Mouse (Mus musculus) brown adipose tissue, adult 24 weeks (tissue): ENCODE measurements around the gene Fer1l4. TPM values are rescaled to one million over a fixed set of nuclear protein-coding genes. Genes with fewer than 3 reads are reported as not detected.

Experiments
- H3K27ac ChIP-seq: fragments of 200-500 bp; replicated peaks from 2 replicates; pipeline ENCODE4 v1.5.1; 2012; ENCODE audit warnings: low read depth, mild to moderate bottlenecking, low read length
- H3K4me1 ChIP-seq: fragments of 200-500 bp; 2 replicates; pipeline ENCODE4 v1.6.1; 2012; ENCODE audit warnings: low read length, mixed read lengths; ENCODE audit not compliant: control insufficient read depth, insufficient read depth, insufficient read length
- H3K4me3 ChIP-seq: fragments of 200-500 bp; 2 replicates; pipeline ENCODE4 v1.5.1; 2012; ENCODE audit warnings: low read depth, mild to moderate bottlenecking, low read length, moderate library complexity; ENCODE audit not compliant: insufficient read depth
- polyA plus RNA-seq: library from polyadenylated mRNA; stranded (reverse); fragments of >200 nt; gene quantifications from 2 replicates; pipeline ENCODE4 v1.2.4, GENCODE M21; 2012; ENCODE audit not compliant: missing spikeins, insufficient read depth, insufficient read length

The Fer1l4 gene
- polyA plus RNA-seq, 1 experiment: not detected

- no peak overlapping the region for H3K4me3 ChIP-seq
- H3K4me1 ChIP-seq: no peaks in the 10 kb centered on the region
- no peak overlapping the region for H3K27ac ChIP-seq
Measured at GRCm38 (mm10) chr2:156047929-156048328, 4.8 kb downstream of the Fer1l4 start.

- no peaks in the 10 kb centered on the region for H3K4me1 ChIP-seq
- H3K27ac ChIP-seq: no peak overlapping the region
- no peak overlapping the region for H3K4me3 ChIP-seq
Measured at GRCm38 (mm10) chr2:156042903-156043302, 9.8 kb downstream of the Fer1l4 start.

GRCm38 (mm10) chr2:156039390-156039789 is 13.4 kb downstream of the Fer1l4 start:
- H3K4me3 ChIP-seq: no peak overlapping the region
- H3K27ac ChIP-seq: no peak overlapping the region
- H3K4me1 ChIP-seq: no peaks in the 10 kb centered on the region

- Histone ChIP-seq H3K4me3 (no peak overlapping the region), H3K4me1 (no peaks in the 10 kb centered on the region)
Measured at GRCm38 (mm10) chr2:156025482-156025881, 27.3 kb downstream of the Fer1l4 start.

GRCm38 (mm10) chr2:156021765-156022164 is 31.0 kb downstream of the Fer1l4 start:
- no peak overlapping the region for H3K4me3 ChIP-seq
- no peaks in the 10 kb centered on the region for H3K4me1 ChIP-seq
- no peak overlapping the region for H3K27ac ChIP-seq

More at GRCm38 (mm10) chr2:156025482-156025881, 27.3 kb downstream of the Fer1l4 start:
- H3K27ac ChIP-seq: no peak overlapping the region

GRCm38 (mm10) chr2:156021219-156021618 is 31.5 kb downstream of the Fer1l4 start:
- Histone ChIP-seq H3K4me3 (no peak overlapping the region), H3K4me1 (no peaks in the 10 kb centered on the region), H3K27ac (no peak overlapping the region)

- H3K4me1 ChIP-seq: no peaks in the 10 kb centered on the region
- no peak overlapping the region for H3K27ac ChIP-seq
- H3K4me3 ChIP-seq: no peak overlapping the region
Measured at GRCm38 (mm10) chr2:156018106-156018505, 34.6 kb downstream of the Fer1l4 start.

GRCm38 (mm10) chr2:156007888-156008532 is 44.7 kb downstream of the Fer1l4 start, which contains the start of the genes 6430550D23Rik and Ergic3:
TSS of gene 6430550D23Rik (minus strand) at chr2:156007977.
TSS of gene Ergic3 (plus strand) at chr2:156008045.
- peak within 1 kb of the TSS; percentile 75 for H3K4me3 ChIP-seq
- H3K4me1 ChIP-seq: no peaks in the 10 kb centered on the region
- 0 out of 2 replicates have a peak within 1 kb of the TSS, but pooled peaks have one; percentile 9 for H3K27ac ChIP-seq

- Histone ChIP-seq H3K4me1 (no peaks in the 10 kb centered on the region), H3K4me3 (no peak overlapping the region), H3K27ac (no peak overlapping the region)
Measured at GRCm38 (mm10) chr2:156005393-156005792, 47.4 kb downstream of the Fer1l4 start.

GRCm38 (mm10) chr2:155991863-155992321 is 60.9 kb downstream of the Fer1l4 start:
- Histone ChIP-seq H3K4me1 (no peaks in the 10 kb centered on the region), H3K4me3 (no peak overlapping the region), H3K27ac (no peak overlapping the region)

- no peak overlapping the region for H3K27ac ChIP-seq
- no peaks in the 10 kb centered on the region for H3K4me1 ChIP-seq
Measured at GRCm38 (mm10) chr2:155991151-155991550, 61.6 kb downstream of the Fer1l4 start.

GRCm38 (mm10) chr2:155989085-155989484 is 63.7 kb downstream of the Fer1l4 start:
- H3K27ac ChIP-seq: no peak overlapping the region
- H3K4me3 ChIP-seq: no peak overlapping the region
- no peaks in the 10 kb centered on the region for H3K4me1 ChIP-seq

More at GRCm38 (mm10) chr2:155991151-155991550, 61.6 kb downstream of the Fer1l4 start:
- H3K4me3 ChIP-seq: no peak overlapping the region

- H3K4me1 ChIP-seq: no peaks in the 10 kb centered on the region
- no peak overlapping the region for H3K27ac ChIP-seq
- H3K4me3 ChIP-seq: no peak overlapping the region
Measured at GRCm38 (mm10) chr2:155987131-155987530, 65.6 kb downstream of the Fer1l4 start.

GRCm38 (mm10) chr2:155985776-155986175 is 67.0 kb downstream of the Fer1l4 start:
- H3K4me3 ChIP-seq: no peak overlapping the region
- no peaks in the 10 kb centered on the region for H3K4me1 ChIP-seq
- no peak overlapping the region for H3K27ac ChIP-seq

- Histone ChIP-seq H3K4me3 (peak overlapping the region; percentile 42), H3K27ac (peak overlapping the region; percentile 52; the same call in 1 of the 2 replicates), H3K4me1 (no peaks in the 10 kb centered on the region)
Measured at GRCm38 (mm10) chr2:155979328-155979991, 73.3 kb downstream of the Fer1l4 start.
